Mouse (Mus musculus) cortical plate, adult 2 months (tissue): ENCODE data around the gene Gm44511.
"Not testable (repeated sequence)": the region's sequence is repeated elsewhere in the genome, so short reads cannot be mapped to it uniquely, and the experiment has no call there.

Source experiments
- CTCF ChIP-seq: fragments of 200-500 bp; IDR thresholded peaks from 2 replicates; pipeline ENCODE4 v1.5.1; 2011; ENCODE audit warnings: mild to moderate bottlenecking, control low read depth, low read length; ENCODE audit not compliant: insufficient read depth; ENCODE audit errors: extremely low read depth
- POLR2A ChIP-seq: fragments of 200-500 bp; IDR thresholded peaks from 2 replicates; pipeline ENCODE4 v1.6.1; 2011; ENCODE audit warnings: mild to moderate bottlenecking, low read length, control low read depth; ENCODE audit not compliant: insufficient read depth; ENCODE audit errors: extremely low read depth

DNA sequence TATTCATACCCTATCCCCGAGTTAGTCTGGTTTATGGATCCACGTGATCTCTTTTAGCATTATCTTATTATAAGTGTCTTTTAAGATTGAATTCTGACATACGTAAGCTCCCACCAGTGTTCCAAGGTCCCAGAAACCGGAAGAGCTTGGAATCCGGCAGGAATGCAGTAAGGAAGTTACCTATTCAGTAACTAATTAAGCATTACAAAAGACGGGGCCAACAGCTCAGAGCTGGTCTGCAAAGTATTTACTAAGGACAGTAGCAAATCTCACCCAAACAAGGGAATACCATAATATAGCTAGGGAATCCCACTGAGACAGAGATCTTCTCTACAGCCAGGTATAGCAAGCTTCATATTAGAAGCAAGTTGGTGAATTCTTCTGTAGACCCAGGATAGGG, 79.1 kb downstream of the Gm44511 start:
- TF ChIP-seq POLR2A, CTCF: not testable (repeated sequence)
